Mouse (Mus musculus): ENCODE results near the gene Stk17b.

GRCm38 (mm10) chr1:53795591-53795990, 10.6 kb upstream of the Stk17b start:
- TF ChIP-seq POLR2A (IDR thresholded peaks at IDR 0.05; ENCODE audit: borderline replicate concordance, low read depth, low read length), result no peak
- TF ChIP-seq CTCF (IDR thresholded peaks at IDR 0.05; ENCODE audit: low read depth, low read length), result no peak

Data from bone marrow macrophage, adult 2 months (primary cell).